Mouse (Mus musculus) hindbrain, embryonic 10.5 days (tissue): ENCODE data around the gene Apbb2. TPM values are rescaled to one million over a fixed set of nuclear protein-coding genes. Genes with fewer than 3 reads are reported as not detected.

Experiments used
- DNase-seq: peaks from one replicate; pipeline ENCODE4 v3.0.0-alpha.2; 2017; ENCODE audit warnings: low spot score
- H3K27ac ChIP-seq: fragments of 300-500 bp; sonication (generic); 2 replicates; pipeline ENCODE4 v1.5.1; 2016; ENCODE audit warnings: mild to moderate bottlenecking, moderate library complexity
- H3K27me3 ChIP-seq: fragments of 300-500 bp; sonication (generic); 2 replicates; pipeline ENCODE4 v1.6.1; 2016; ENCODE audit warnings: mild to moderate bottlenecking; ENCODE audit not compliant: poor library complexity, insufficient read depth, severe bottlenecking
- H3K36me3 ChIP-seq: fragments of 300-500 bp; sonication (generic); 2 replicates; pipeline ENCODE4 v1.6.1; 2016; ENCODE audit warnings: mild to moderate bottlenecking, moderate library complexity
- H3K4me1 ChIP-seq: fragments of 300-500 bp; sonication (generic); replicated peaks from 2 replicates; pipeline ENCODE4 v1.6.1; 2016; ENCODE audit warnings: mild to moderate bottlenecking
- H3K4me3 ChIP-seq: fragments of 300-500 bp; sonication (generic); 2 replicates; pipeline ENCODE4 v1.5.1; 2016; ENCODE audit warnings: mild to moderate bottlenecking, moderate library complexity
- H3K9me3 ChIP-seq: fragments of 300-500 bp; sonication (generic); 2 replicates; pipeline ENCODE4 v1.6.1; 2016; ENCODE audit warnings: mild to moderate bottlenecking, moderate library complexity
- WGBS: fragments of 180-500 bp; shearing (Covaris S2); methylation state at CpG from one replicate; pipeline ENCODE4 v1.1.7; 2016; 5-methylcytosine and 5-hydroxymethylcytosine counted together
- polyA plus RNA-seq: library from polyadenylated mRNA; unstranded; fragments of >200 nt; fragmentation: Nextera tagmentation; extraction: Ambion mirVana; gene quantifications from 2 replicates; pipeline ENCODE4 v1.2.1, GENCODE M21; 2016

The Apbb2 gene
- polyA plus RNA-seq, 1 experiment from 2014 or later, result 44.4 TPM

GRCm38 (mm10) chr5:66596296-66596695, 22.3 kb downstream of the Apbb2 start:
- Histone ChIP-seq H3K27me3 (no peaks in the 10 kb centered on the region), H3K27ac (no peak overlapping the region), H3K36me3 (no peaks in the 10 kb centered on the region), H3K4me1 (peaks cover 20% of the 10 kb centered on the region), H3K9me3 (no peaks in the 10 kb centered on the region), H3K4me3 (no peak overlapping the region)
- 66% methylated on average over 3 of the region's 3 CpGs for WGBS
- no peak for DNase-seq

- 81% methylated on average over 14 of the region's 14 CpGs for WGBS
Observed at GRCm38 (mm10) chr5:66594881-66595280, 23.7 kb downstream of the Apbb2 start.

GRCm38 (mm10) chr5:66586236-66586745, 32.3 kb downstream of the Apbb2 start:
- Histone ChIP-seq H3K9me3 (no peaks in the 10 kb centered on the region), H3K4me1 (no peaks in the 10 kb centered on the region; the same call in 1 of the 2 replicates), H3K36me3 (no peaks in the 10 kb centered on the region), H3K27me3 (no peaks in the 10 kb centered on the region), H3K27ac (no peak overlapping the region), H3K4me3 (no peak overlapping the region)
- DNase-seq, result no peak
- 91% methylated on average over 6 of the region's 6 CpGs for WGBS

More at GRCm38 (mm10) chr5:66594881-66595280, 23.7 kb downstream of the Apbb2 start:
- H3K4me3 ChIP-seq, result no peak overlapping the region
- no peak overlapping the region for H3K27ac ChIP-seq
- peaks cover 20% of the 10 kb centered on the region for H3K4me1 ChIP-seq
- H3K27me3 ChIP-seq, result no peaks in the 10 kb centered on the region
- no peak for DNase-seq
- H3K9me3 ChIP-seq, result no peaks in the 10 kb centered on the region
- no peaks in the 10 kb centered on the region for H3K36me3 ChIP-seq

GRCm38 (mm10) chr5:66583019-66583406, 35.6 kb downstream of the Apbb2 start:
- H3K27ac ChIP-seq, result no peak overlapping the region
- 77% methylated on average over 4 of the region's 4 CpGs for WGBS
- no peak for DNase-seq

GRCm38 (mm10) chr5:66582281-66583018, 36.1 kb downstream of the Apbb2 start:
- Histone ChIP-seq H3K27me3 (no peaks in the 10 kb centered on the region), H3K9me3 (no peaks in the 10 kb centered on the region), H3K4me1 (no peaks in the 10 kb centered on the region; the same call in 1 of the 2 replicates), H3K27ac (no peak overlapping the region), H3K4me3 (no peak overlapping the region), H3K36me3 (no peaks in the 10 kb centered on the region)
- DNase-seq, result no peak
- 91% methylated on average over 17 of the region's 17 CpGs for WGBS

More at GRCm38 (mm10) chr5:66583019-66583406, 35.6 kb downstream of the Apbb2 start:
- Histone ChIP-seq H3K4me1 (no peaks in the 10 kb centered on the region; the same call in 1 of the 2 replicates), H3K27me3 (no peaks in the 10 kb centered on the region), H3K9me3 (no peaks in the 10 kb centered on the region), H3K4me3 (no peak overlapping the region), H3K36me3 (no peaks in the 10 kb centered on the region)

- WGBS, result 79% methylated on average over 4 of the region's 4 CpGs
- no peaks in the 10 kb centered on the region for H3K27me3 ChIP-seq
- H3K36me3 ChIP-seq, result no peaks in the 10 kb centered on the region
- no peak overlapping the region for H3K27ac ChIP-seq
- no peak overlapping the region for H3K4me3 ChIP-seq
- no peaks in the 10 kb centered on the region for H3K9me3 ChIP-seq
- DNase-seq, result no peak
- H3K4me1 ChIP-seq, result peaks cover 16% of the 10 kb centered on the region
Observed at GRCm38 (mm10) chr5:66579066-66579465, 39.5 kb downstream of the Apbb2 start.

- Histone ChIP-seq H3K27ac (0 out of 2 replicates have a peak overlapping the region, but pooled peaks have one; percentile 35), H3K4me3 (no peak overlapping the region), H3K4me1 (peaks cover 30% of the 10 kb centered on the region), H3K9me3 (no peaks in the 10 kb centered on the region), H3K27me3 (no peaks in the 10 kb centered on the region), H3K36me3 (no peaks in the 10 kb centered on the region)
- DNase-seq, result no peak
- WGBS, result 78% methylated on average over 9 of the region's 9 CpGs
Observed at GRCm38 (mm10) chr5:66576299-66576698, 42.3 kb downstream of the Apbb2 start.

GRCm38 (mm10) chr5:66575148-66575547, 43.4 kb downstream of the Apbb2 start:
- H3K9me3 ChIP-seq, result no peaks in the 10 kb centered on the region
- no peak overlapping the region for H3K4me3 ChIP-seq
- H3K36me3 ChIP-seq, result no peaks in the 10 kb centered on the region
- peaks cover 30% of the 10 kb centered on the region for H3K4me1 ChIP-seq
- no peak for DNase-seq
- no peaks in the 10 kb centered on the region for H3K27me3 ChIP-seq
- no peak overlapping the region; the same call in 1 of the 2 replicates for H3K27ac ChIP-seq
- 85% methylated on average over 13 of the region's 13 CpGs for WGBS

- Histone ChIP-seq H3K27ac (0 out of 2 replicates have a peak overlapping the region, but pooled peaks have one; percentile 45), H3K4me1 (peaks cover 39% of the 10 kb centered on the region), H3K4me3 (no peak overlapping the region), H3K9me3 (no peaks in the 10 kb centered on the region), H3K36me3 (no peaks in the 10 kb centered on the region), H3K27me3 (no peaks in the 10 kb centered on the region)
- DNase-seq, result no peak
- 20% methylated on average over 4 of the region's 4 CpGs for WGBS
Observed at GRCm38 (mm10) chr5:66573266-66573665, 45.3 kb downstream of the Apbb2 start.

- no peaks in the 10 kb centered on the region for H3K36me3 ChIP-seq
- 84% methylated on average over 13 of the region's 13 CpGs for WGBS
- no peak overlapping the region for H3K4me3 ChIP-seq
- no peak for DNase-seq
- peaks cover 40% of the 10 kb centered on the region for H3K4me1 ChIP-seq
- H3K27ac ChIP-seq, result no peak overlapping the region
- H3K9me3 ChIP-seq, result no peaks in the 10 kb centered on the region
- no peaks in the 10 kb centered on the region for H3K27me3 ChIP-seq
Observed at GRCm38 (mm10) chr5:66572086-66572855, 46.3 kb downstream of the Apbb2 start.

GRCm38 (mm10) chr5:66570709-66571108, 47.9 kb downstream of the Apbb2 start:
- Histone ChIP-seq H3K36me3 (no peaks in the 10 kb centered on the region), H3K4me1 (peaks cover 29% of the 10 kb centered on the region), H3K27me3 (no peaks in the 10 kb centered on the region), H3K27ac (no peak overlapping the region), H3K9me3 (no peaks in the 10 kb centered on the region), H3K4me3 (no peak overlapping the region)
- WGBS, result 93% methylated on average over 5 of the region's 5 CpGs
- no peak for DNase-seq

- H3K36me3 ChIP-seq, result no peaks in the 10 kb centered on the region
- DNase-seq, result no peak
- no peaks in the 10 kb centered on the region for H3K9me3 ChIP-seq
- no peak overlapping the region for H3K4me3 ChIP-seq
- no peak overlapping the region for H3K27ac ChIP-seq
- H3K27me3 ChIP-seq, result no peaks in the 10 kb centered on the region
- peaks cover 25% of the 10 kb centered on the region for H3K4me1 ChIP-seq
- 74% methylated on average over 9 of the region's 9 CpGs for WGBS
Observed at GRCm38 (mm10) chr5:66569141-66569801, 49.3 kb downstream of the Apbb2 start.
